ENCODE assay signal across 34 mouse cellular contexts in the genomic region with DNA sequence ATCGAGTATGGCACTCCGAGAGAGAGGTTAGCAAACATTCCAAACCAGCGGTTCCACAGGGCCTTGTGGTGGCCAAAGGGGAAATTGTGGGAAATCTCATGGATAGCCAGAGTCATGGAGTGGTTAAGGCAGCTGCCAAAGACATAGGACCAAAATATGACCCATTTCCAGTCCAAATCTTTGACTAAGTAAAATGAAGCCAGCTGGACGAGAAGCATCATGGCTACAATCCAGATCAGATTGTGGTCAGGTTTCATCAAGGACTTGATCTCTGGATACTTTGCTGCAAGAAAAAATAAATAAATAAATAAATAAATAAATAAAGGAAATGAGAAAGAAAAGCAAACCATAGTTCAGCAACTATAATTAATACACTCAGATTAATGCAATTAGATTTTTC.
"Had no signal": no experiment of that assay in that cellular context is flagged by ENCODE, and none has a peak within 500 bp of the region (broad histone marks: within the 10 kb centered on the region; RNA-seq: fewer than 3 reads in every experiment).

No protein-coding gene starts in this region.

- H3K27ac ChIP-seq: hindbrain, embryonic 10.5 days; hindbrain, embryonic 12.5 days; hindbrain, embryonic 13.5 days; hindbrain, embryonic 14.5 days; hindbrain, embryonic 15.5 days; hindbrain, postnatal 0 days; intestine, embryonic 15.5 days; kidney, embryonic 15.5 days; kidney, postnatal 0 days; layer of hippocampus, adult 2 months; left cerebral cortex, adult 2 months had no signal

- H3K9me3 ChIP-seq: heart, embryonic 12.5 days; heart, embryonic 13.5 days; heart, embryonic 15.5 days; hindbrain, embryonic 10.5 days; hindbrain, embryonic 12.5 days; hindbrain, embryonic 13.5 days; hindbrain, embryonic 15.5 days; intestine, embryonic 15.5 days; kidney, embryonic 15.5 days had no signal

- H3K9ac ChIP-seq: heart, embryonic 12.5 days; heart, embryonic 15.5 days; hindbrain, embryonic 12.5 days; hindbrain, embryonic 13.5 days; hindbrain, embryonic 14.5 days; hindbrain, embryonic 15.5 days; intestine, embryonic 15.5 days; kidney, embryonic 15.5 days had no signal

- H3K4me2 ChIP-seq: hindbrain, embryonic 12.5 days; intestine, embryonic 15.5 days; kidney, embryonic 15.5 days had no signal

- ATAC-seq: hindbrain, embryonic 16.5 days; hindbrain, postnatal 0 days; inflammation-experienced regulatory T-cells, adult 6 months; intestine, embryonic 15.5 days; intestine, embryonic 16.5 days; intestine, postnatal 0 days had no signal

- DNase-seq: heart, postnatal 10 days; heart, postnatal 14 days; heart, postnatal 36 days; heart, postnatal 4 days; kidney, adult 11 months; kidney, adult 18-20 months; kidney, adult 2 months; kidney, adult 8-10 months; kidney, adult 9 months; kidney, postnatal 10 days; kidney, postnatal 14 days; kidney, postnatal 25 days; kidney, postnatal 36 days; kidney, postnatal 4 days; layer of hippocampus, adult 9-11 months; layer of hippocampus, postnatal 36 days had no signal

- H3K27me3 ChIP-seq: heart, embryonic 12.5 days; heart, embryonic 15.5 days; hindbrain, embryonic 13.5 days; intestine, embryonic 15.5 days; kidney, embryonic 15.5 days had no signal

- H3K4me3 ChIP-seq: heart, embryonic 12.5 days; heart, embryonic 13.5 days; heart, embryonic 15.5 days; hindbrain, embryonic 10.5 days; hindbrain, embryonic 12.5 days; hindbrain, embryonic 13.5 days; hindbrain, embryonic 15.5 days; intestine, embryonic 15.5 days; kidney, embryonic 15.5 days; layer of hippocampus, adult 2 months; left cerebral cortex, adult 2 months had no signal
